Mouse (Mus musculus) ovary, adult 18-20 months (tissue): Measurements from ENCODE around the gene Sult1a1.
"Not testable (repeated sequence)": the region's sequence is repeated elsewhere in the genome, so short reads cannot be mapped to it uniquely, and the experiment has no call there.

Experiments used
- DNase-seq: peaks from one replicate; pipeline ENCODE4 v3.0.0; 2022; ENCODE audit warnings: low spot score, mixed read lengths

The Sult1a1 gene

GRCm38 (mm10) chr7:126663646-126664045, 12.6 kb downstream of the Sult1a1 start:
- DNase-seq: no peak

- no peak for DNase-seq
Observed at GRCm38 (mm10) chr7:126659771-126660170, 16.5 kb downstream of the Sult1a1 start.

- no peak for DNase-seq
Observed at GRCm38 (mm10) chr7:126657522-126657921, 18.7 kb downstream of the Sult1a1 start.

- no peak for DNase-seq
Observed at GRCm38 (mm10) chr7:126655695-126656094, 20.5 kb downstream of the Sult1a1 start.

- DNase-seq: no peak
Observed at GRCm38 (mm10) chr7:126653991-126654390, 22.2 kb downstream of the Sult1a1 start.

- no peak for DNase-seq
Observed at GRCm38 (mm10) chr7:126650852-126651251, 25.4 kb downstream of the Sult1a1 start.

- peak; percentile 88 for DNase-seq
Observed at GRCm38 (mm10) chr7:126649231-126650051, 26.8 kb downstream of the Sult1a1 start, which contains the start of gene Sgf29. TSS of gene Sgf29 (plus strand) at chr7:126649309.

GRCm38 (mm10) chr7:126648486-126648885, 27.7 kb downstream of the Sult1a1 start:
- no peak for DNase-seq

GRCm38 (mm10) chr7:126645708-126646107, 30.5 kb downstream of the Sult1a1 start:
- DNase-seq: no peak

GRCm38 (mm10) chr7:126644914-126645313, 31.3 kb downstream of the Sult1a1 start:
- DNase-seq: no peak

GRCm38 (mm10) chr7:126644345-126644744, 31.9 kb downstream of the Sult1a1 start:
- no peak for DNase-seq

GRCm38 (mm10) chr7:126643244-126643617, 33.0 kb downstream of the Sult1a1 start:
- not testable (repeated sequence) for DNase-seq

- DNase-seq: no peak
Observed at GRCm38 (mm10) chr7:126642545-126643243, 33.5 kb downstream of the Sult1a1 start.

GRCm38 (mm10) chr7:126636733-126637520, 39.3 kb downstream of the Sult1a1 start:
- no peak for DNase-seq

- no peak for DNase-seq
Observed at GRCm38 (mm10) chr7:126635375-126635774, 40.9 kb downstream of the Sult1a1 start.

GRCm38 (mm10) chr7:126632478-126632877, 43.8 kb downstream of the Sult1a1 start:
- no peak for DNase-seq

GRCm38 (mm10) chr7:126630824-126631518, 45.3 kb downstream of the Sult1a1 start, which contains the start of gene Nupr1:
TSS of gene Nupr1 (minus strand) at chr7:126630861.
- no peak for DNase-seq

GRCm38 (mm10) chr7:126629915-126630314, 46.3 kb downstream of the Sult1a1 start:
- DNase-seq: no peak

- DNase-seq: peak; percentile 79
Observed at GRCm38 (mm10) chr7:126628111-126628510, 48.1 kb downstream of the Sult1a1 start.

GRCm38 (mm10) chr7:126625807-126626600, 50.2 kb downstream of the Sult1a1 start:
- no peak for DNase-seq

- DNase-seq: peak; percentile 85
Observed at GRCm38 (mm10) chr7:126625369-126625768, 50.9 kb downstream of the Sult1a1 start.
